1 mouse cellular context compared by ENCODE assay signal in the genomic region with DNA sequence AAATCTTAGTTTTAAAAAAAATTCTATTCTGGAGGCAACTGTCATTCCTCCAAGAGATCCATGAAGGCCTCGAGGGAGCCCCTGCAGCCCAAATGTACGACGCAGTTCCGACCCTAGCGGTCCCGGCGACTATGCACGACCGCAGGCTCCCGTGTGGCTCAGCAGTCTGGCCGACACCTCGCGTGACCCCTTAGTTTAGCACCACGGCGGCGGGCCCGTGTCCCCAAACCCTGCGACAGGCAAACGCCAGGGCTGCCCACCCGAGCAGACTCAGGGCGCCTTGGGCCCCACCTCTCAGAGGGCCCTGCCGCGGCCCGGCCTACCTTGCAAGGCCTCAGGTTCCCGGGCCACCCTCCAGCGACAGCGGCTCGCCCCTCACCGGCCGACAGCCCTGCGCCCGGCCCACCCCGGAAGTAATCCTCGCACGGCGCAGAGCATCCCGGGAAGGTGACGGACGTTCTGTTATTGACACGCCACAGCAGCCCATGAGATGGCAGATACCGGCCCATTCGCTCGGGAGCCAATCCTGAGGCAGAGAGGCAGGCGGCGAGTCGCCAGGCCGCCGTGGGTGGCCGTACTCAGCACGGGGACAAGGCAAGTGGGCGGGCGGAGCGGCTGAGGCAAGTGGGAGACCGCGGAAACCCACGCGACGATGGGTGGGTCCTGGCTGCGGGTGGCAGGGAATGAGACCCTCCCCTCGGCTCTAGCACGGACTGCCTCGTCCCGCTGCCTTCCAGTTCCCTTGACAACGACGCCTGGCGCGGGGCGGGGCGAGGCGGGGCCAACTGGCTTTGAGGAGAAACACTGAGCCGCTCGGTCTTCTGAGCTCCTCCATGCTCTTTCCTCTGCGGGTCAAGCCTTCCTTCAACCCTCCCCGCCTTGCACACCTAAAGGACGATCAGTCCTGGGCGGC.
TF ChIP-seq lines count a peak whose summit lies in the region.

A gene (minus strand): TSS at position 409 of the 913 bp plus-strand sequence.

TF ChIP-seq in CH12.LX, 34 proteins besides CTCF, POLR2A, EP300 and RAD21 (continued from another document):
- TF ChIP-seq CHD1 (IDR thresholded peaks at IDR 0.05; ENCODE audit: low read depth, low read length) (0 out of 2 replicates have a peak, but pooled peaks have one; percentile 17), MAX (IDR thresholded peaks at IDR 0.05; ENCODE audit: low read length) (peak; percentile 56; the same call in 1 of the 2 replicates), ZNF384 (IDR thresholded peaks at IDR 0.05; ENCODE audit: low read depth, low read length) (no peak), ETS1 (conservative IDR thresholded peaks at IDR 0.05; ENCODE audit: low read depth, low read length) (no peak; the same call in 1 of the 2 replicates), ZMIZ1 (IDR thresholded peaks at IDR 0.05; ENCODE audit: low read depth, low read length) (0 out of 2 replicates have a peak, but pooled peaks have one; percentile 19), MAZ (IDR thresholded peaks at IDR 0.05; ENCODE audit: low read depth, low read length) (peak; percentile 41; the same call in 1 of the 2 replicates), NELFE (IDR thresholded peaks at IDR 0.05; ENCODE audit: low read depth, low read length) (peak; percentile 73; the same call in 1 of the 2 replicates), USF2 (conservative IDR thresholded peaks at IDR 0.05; ENCODE audit: low read depth, low read length) (no peak), PAX5 (IDR thresholded peaks at IDR 0.05; ENCODE audit: low read length) (no peak), ZKSCAN1 (IDR thresholded peaks at IDR 0.05; ENCODE audit: borderline replicate concordance, low read depth, low read length) (no peak), UBTF (IDR thresholded peaks at IDR 0.05; ENCODE audit: low read depth, low read length) (peak; percentile 72; the same call in 1 of the 2 replicates), KAT2A (IDR thresholded peaks at IDR 0.05; ENCODE audit: insufficient replicate concordance, low read length) (peak; percentile 92; the same call in 1 of the 2 replicates), JUN (IDR thresholded peaks at IDR 0.05; ENCODE audit: insufficient read depth, low read depth, low read length) (no peak), GABPA (IDR thresholded peaks at IDR 0.05; ENCODE audit: insufficient replicate concordance, low read depth, low read length) (no peak; the same call in 1 of the 2 replicates), SIN3A (IDR thresholded peaks at IDR 0.05; ENCODE audit: low read length) (peak; percentile 97), MYC (IDR thresholded peaks at IDR 0.05; ENCODE audit: low read depth, low read length) (no peak), ELF1 (IDR thresholded peaks at IDR 0.05; ENCODE audit: low read depth, low read length) (peak; percentile 98), BHLHE40 (IDR thresholded peaks at IDR 0.05; ENCODE audit: low read depth, low read length) (peak; percentile 89), NRF1 (IDR thresholded peaks at IDR 0.05; ENCODE audit: low read depth, low read length) (peak; percentile 57), TBP (conservative IDR thresholded peaks at IDR 0.05; ENCODE audit: low read depth, low read length) (no peak), POLR2AphosphoS2 (IDR thresholded peaks at IDR 0.05; ENCODE audit: low read depth, low read length) (peak; percentile 75; the same call in 1 of the 2 replicates), CHD2 (IDR thresholded peaks at IDR 0.05; ENCODE audit: low read length) (peak; percentile 83), MEF2A (IDR thresholded peaks at IDR 0.05; ENCODE audit: borderline replicate concordance, low read depth, low read length) (peak; percentile 53; the same call in 1 of the 2 replicates), ZC3H11A (IDR thresholded peaks at IDR 0.05; ENCODE audit: low read depth, low read length) (no peak), MXI1 (IDR thresholded peaks at IDR 0.05; ENCODE audit: low read depth, low read length) (peak; percentile 94), SMC3 (IDR thresholded peaks at IDR 0.05; ENCODE audit: low read depth, low read length) (no peak), HCFC1 (IDR thresholded peaks at IDR 0.05; ENCODE audit: low read depth, low read length) (peak; percentile 91), E2F4 (IDR thresholded peaks at IDR 0.05; ENCODE audit: insufficient replicate concordance, low read depth, low read length) (no peak), TCF12 (IDR thresholded peaks at IDR 0.05; ENCODE audit: low read depth, low read length) (peak; percentile 73), MAFK (IDR thresholded peaks at IDR 0.05; ENCODE audit: insufficient replicate concordance, low read length) (no peak), JUND (conservative IDR thresholded peaks at IDR 0.05; ENCODE audit: low read depth, low read length) (no peak), RCOR1 (conservative IDR thresholded peaks at IDR 0.05; ENCODE audit: low read depth, low read length) (no peak), USF1 (IDR thresholded peaks at IDR 0.05; ENCODE audit: low read depth, low read length) (no peak)
